Mouse (Mus musculus) adrenal gland (tissue): ENCODE measurements at regions not wholly inside any gene's neighbourhood (a gene's known extent, or its start where the extent isn't known, plus 50 kb on each side); places are given as distances from the start of the nearest gene placed in this dataset.

Experiments
- intact Hi-C: fragments of 180-260 bp; cut with DNase I; formaldehyde crosslinking; loops from one replicate; pipeline ENCODE4 v1.15.1; 2025

DNA sequence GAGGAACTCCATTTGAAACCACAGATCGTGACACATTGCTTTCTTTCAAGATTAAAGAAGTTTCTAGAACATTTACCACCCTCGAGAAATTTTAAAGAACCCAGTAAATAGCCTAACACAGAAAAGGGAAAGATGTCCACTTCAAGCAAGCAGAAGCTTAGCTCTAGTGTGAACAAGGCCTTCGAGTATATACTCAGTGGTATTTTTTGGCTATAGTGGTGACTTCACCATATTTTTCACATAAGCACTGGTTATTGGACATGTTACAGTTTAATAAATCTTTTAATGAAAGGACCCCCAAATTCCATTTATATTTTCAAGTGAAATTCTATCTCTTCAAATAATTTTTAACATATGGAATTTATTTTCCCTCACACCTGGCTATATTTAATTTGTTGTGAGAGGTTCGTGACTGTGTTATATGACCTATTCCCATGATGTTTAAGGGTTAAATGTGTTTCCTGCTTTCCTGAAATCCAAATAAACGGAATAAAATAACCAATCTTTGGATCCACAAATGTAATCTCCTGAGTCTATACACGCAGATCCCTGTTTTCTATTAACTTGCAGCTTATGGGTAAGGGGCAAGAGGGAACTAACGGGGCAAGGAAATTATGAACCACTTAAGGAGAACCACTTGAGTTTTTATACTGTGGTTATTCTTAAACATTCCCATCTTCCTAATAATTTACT, 60.6 kb upstream of the Tas2r134 start:
- intact Hi-C loops = no loop called here

DNA sequence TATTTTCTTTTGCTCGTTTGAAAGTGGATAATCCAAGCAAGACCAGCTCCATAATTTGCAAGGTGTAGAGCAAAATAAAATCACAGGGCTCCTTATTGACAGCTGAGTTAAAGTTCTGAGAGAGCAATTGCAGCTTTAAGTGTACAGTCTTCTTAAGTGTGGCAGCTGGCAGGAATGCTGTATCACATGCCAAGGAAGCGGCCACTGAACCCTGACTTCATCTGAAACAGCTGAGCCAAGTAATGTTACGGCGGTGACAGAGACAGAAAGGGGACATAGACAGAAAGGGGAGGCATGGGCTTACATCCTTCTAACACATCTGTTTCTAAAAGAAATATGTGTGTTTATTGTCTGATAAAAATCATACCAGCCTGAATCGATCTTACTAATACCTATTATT, 63.4 kb upstream of the Tas2r134 start:
- intact Hi-C loops = no loop called here

DNA sequence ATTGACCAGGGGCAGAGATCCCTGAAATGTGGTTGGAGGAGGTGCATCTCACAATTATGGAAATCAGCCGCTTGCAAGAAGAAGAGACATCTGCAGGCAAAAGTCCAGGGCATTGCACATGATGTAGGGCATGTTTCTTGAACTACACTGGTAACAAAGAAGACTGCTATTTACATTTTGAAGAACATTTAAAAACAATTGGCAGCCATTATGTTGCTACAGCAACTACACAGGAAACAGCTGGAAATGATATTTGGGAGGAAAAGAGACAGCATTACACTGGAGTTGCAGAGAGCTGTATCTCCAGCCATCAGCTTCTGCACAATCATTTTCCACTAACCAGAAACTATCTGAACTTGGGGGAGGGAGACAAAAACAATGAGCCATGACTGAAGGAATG, 64.1 kb upstream of the Tas2r134 start:
- intact Hi-C loops = no loop called here

DNA sequence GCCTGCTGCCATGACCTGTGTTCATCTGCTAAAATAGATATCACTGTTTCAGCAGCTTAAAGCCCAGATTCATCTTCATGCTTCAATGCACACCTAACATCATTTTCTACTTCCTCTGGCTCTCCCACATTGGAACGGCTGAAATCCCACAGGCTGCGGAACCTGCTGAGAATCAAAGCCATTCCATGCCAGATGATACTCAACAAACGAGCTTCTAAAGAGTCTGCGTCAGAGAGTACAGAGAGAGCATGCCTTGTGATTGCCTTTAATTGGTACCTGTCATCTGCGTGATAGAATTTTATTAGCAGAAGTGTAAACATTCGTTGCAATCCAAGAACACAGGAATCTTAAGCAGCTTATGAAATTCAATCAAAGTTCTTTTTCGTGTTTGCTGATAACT, 76.4 kb upstream of the Tas2r134 start:
- intact Hi-C loops = no loop called here

DNA sequence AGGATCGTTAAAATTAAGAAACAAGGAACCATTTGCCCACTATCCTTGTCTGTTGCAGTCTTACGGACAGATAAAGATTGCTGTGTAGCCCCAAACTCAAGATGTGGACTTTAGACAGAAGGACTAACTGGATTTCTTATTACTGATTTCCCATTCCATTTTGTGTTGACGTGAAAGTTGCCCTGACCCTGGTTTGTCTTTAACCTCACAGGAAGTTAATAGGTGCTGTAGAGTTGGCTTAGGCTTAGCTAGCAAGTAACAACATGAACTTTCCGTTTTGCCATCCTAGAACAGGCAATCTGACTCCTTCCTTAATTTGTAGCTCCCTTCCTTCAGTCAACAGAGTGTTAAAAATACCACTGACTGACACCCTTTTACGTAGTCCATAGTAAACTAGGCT, 78.2 kb upstream of the Tas2r134 start:
- intact Hi-C loops = no loop called here

DNA sequence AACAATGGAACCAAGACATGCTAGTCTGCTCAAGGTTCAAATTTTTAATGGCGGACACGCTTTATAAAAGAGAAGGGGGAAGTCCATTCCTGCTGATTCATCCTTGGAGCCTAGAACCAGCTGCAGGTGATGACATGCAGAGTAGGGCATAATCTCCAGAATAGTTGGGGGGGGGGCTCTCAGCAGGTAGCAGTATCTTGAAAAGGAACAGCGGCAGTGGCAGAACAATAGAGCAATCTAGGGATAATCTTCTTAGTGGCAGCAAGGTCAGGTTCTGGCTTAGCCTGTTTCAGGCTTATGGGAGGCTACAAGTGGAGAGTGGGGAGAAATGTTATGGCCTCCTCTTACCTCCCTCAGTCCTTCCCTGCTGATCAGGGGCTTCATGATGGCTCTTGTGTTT, 81.1 kb upstream of the Tas2r134 start:
- intact Hi-C loops = no loop called here

DNA sequence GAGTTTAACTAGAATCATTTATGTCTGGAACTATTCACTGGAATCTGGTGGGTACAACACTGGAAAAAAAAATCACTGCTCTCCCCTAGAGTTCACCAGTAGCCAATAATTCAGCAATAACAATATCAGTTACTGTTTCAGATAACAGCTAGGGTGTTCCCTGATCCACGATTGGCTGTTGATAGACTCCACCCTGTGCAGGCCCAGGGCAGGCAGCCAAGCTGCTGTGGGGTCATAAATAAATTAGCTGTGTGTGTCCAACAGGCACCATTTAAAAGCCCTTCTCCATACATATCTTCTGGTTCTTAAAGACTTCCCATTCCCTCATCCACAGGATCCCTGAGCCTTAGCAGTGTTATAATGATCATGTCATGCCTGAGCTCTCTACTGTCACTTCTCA, 83.4 kb upstream of the Tas2r134 start:
- intact Hi-C loops = no loop called here

DNA sequence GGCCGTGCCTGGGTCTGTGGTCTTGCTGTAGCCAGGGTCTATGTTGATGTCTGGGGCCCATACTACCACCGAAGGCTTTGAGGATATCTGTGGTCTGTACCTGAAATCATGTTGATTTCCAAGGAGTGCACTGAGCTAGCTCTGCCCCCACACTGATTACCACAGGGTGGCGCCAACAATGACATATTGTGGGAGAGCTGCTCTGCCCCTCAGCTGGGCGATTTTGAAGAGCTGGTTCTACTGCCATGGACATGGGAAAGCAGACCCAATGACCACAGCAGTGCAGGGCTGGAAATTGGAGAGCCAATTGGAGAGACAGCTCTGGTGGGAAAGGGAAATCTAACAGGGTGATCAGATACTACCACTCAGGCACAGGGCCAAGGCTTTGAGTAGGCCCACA, 85.0 kb upstream of the Tas2r134 start:
- intact Hi-C loops = no loop called here

DNA sequence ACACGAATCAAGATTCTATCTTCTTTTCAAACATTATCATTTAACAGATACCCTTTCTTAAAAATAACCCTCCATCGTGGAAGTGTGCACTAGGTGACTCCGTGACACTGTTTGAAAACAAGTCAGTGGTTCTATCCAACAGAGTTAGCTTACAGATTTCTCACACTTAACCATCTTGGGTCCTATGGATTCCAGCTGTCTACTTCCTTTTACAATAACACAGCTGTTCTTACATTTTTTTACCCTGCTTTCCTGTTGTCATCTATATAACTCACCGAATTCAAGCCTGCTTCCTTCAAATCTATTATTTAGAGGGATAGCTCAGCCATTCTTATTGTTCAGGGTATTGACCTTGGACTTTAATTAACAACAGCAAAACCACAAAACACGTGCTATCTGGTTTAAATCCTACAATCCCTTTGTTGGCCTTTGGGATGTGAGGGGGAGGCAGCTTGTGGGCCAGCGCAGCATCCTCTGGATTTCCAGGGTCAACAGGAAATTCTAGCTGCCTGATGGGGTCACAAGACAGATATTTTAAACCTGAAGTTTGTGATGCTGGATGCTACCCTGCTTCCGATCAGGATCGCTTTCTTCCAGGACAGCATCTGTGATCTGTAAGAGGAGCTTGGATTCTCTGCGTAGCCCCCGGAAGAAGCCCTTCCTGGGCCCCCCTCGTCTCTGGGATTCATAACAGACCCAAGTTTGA, 94.4 kb upstream of the Tas2r134 start:
- intact Hi-C loops = no loop called here

DNA sequence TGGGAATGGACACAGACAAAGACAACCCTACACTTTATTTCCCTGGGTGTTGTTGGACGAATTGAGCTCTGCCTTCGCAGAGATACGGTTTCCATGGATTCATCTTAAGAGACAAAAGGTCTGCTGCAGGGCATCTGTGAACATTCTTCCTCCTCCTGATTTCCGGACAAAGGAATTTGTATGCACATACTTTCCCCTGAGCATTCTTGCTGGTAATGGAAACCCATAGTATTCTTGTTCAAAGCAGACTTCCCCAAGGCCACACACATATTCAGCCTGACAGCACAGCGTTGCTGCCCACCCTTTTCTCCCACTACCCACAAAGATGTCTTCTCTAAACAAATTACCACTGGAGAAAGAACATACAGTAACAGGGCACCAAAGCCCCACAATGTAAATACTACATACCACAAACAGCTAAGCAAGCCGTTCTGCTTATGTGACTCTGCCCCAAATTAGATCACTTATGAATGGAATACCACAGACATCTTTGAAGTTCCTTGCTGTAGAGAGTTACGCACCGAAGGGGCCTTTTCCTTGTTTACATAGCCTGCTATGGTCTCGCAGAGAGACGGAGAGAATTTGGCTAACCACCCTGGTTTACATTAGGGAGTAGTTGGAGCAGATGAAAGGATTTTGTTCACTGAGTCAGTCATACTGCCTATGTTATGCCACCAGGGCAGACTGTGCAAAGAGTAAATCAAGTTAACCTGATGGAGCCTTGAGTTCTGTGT, 96.0 kb upstream of the Tas2r134 start:
- intact Hi-C loops = no loop called here

DNA sequence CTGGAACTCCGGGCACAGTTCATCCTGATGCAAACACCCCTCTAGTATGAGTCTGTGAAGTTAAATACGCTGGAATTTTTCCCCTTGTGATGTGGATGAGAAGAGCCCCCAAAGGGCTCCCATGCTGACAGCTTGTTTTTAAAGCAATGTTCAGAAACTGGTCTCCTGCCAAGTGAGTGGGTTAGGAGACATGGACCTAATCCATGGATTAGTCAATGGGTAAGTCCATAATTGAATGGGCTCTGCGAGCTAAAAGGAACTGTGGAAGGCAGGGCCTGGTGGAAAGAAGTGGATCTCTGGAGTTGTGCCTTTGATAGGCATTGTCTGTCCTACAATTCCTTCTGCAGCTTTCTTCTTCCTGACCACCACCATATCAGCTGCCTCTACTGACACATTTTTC, 104.5 kb upstream of the Tas2r134 start:
- intact Hi-C loops = no loop called here

DNA sequence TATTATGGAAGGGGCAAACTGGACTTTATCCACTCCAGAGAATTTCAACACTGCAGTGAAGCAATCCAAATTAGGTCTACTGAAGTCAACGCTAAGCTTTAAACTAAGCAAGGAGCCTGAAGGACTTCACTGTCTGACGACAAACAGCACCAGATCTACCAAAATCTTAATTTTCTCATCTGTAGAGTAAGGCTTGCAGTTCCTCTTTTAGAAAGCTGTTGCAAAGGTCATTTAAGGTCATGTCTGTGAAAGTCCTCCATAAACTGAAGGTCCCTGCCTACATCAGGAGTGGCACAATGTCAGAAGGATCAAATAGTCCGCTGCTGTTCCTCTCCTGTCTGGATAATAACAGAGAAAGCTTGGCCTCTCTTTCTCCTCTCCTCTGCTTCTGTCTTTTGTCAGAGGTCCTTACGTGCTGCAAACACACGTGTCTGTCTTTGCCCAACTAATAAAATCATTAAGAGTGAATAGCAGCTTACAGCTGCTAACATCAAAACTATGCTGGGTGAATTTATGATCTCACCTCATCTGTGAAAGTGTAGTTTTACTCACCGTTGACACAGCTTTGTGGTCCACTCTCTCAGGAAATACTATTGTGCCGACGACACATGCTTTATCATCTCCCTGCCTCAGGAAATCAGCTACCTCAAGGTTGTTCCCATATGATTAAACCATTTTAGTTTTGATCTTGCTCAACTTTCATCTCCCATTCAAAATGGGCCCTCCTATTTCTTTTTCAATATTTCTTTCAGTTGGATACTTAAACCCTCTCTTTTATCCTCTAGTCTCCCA, 117.9 kb upstream of the Tas2r134 start:
- intact Hi-C loops = no loop called here

DNA sequence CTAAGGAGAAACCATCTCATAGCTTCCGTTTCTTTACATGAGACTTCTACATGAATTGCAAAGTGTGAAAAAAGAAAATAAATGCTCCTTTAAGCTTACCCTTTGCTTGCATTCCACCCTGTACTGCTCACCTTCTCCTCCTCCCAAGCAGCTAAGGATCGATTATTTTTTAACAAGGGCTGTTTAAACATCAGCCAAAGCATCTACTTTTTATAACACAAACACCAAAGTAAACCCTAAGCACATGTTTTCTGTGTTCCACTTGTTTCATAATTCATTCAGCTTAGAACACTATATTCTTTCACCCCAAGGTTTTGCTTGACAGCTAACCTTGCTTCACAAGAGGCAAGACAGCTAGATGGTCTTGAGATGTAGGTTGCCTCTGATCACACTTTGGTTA, 129.4 kb upstream of the Tas2r134 start:
- intact Hi-C loops = no loop called here

DNA sequence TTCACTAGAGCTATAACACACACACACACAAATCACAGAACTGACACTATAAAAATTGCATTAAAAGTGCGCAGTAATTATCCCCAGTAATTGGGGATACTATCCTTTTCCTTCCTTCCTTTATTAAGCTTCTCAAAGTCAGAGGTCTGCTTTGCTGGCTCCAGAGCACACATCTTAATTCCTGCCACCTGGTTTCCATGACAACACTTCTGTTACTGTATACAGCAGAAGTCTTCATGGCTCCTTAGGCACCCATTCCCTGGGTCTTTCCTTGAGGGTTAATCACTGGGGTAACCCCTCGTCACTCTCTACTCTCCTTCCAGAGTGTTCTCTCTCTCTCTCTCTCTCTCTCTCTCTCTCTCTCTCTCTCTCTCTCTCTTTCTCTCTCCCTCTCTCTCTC, 153.6 kb upstream of the Tas2r134 start:
- intact Hi-C loops = no loop called here

DNA sequence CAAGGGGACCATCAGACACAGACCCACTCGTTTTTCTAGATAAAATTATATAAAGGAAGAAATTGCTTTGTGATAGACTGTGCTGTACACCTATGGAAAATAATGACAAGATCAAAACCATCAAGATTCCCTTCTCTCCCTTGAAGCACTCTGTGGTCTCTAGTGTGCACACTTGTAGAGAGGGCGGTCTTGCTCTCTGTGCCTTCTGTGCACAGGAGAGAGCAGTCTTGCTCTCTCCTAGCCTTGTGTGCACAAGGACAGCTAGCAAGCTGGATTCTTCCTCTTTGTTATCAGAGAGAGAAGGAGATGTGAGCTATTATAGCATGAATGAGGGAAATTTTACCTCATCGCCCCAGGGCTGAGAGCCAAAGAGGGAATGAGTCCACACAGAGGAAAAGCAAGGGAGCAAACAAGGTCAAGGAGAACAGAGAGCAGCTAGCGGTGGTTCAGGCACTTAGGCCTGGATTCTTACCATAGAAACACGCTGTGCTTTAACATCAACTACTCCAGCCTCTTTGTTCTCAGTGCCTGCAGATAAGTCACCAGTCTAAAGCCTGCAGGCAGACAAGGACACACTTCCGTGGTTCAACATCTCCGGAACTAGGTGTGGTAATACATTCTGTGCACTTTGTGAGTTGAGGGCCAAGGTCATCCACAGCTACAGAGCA, 160.2 kb upstream of the Tas2r134 start:
- intact Hi-C loops = no loop called here

DNA sequence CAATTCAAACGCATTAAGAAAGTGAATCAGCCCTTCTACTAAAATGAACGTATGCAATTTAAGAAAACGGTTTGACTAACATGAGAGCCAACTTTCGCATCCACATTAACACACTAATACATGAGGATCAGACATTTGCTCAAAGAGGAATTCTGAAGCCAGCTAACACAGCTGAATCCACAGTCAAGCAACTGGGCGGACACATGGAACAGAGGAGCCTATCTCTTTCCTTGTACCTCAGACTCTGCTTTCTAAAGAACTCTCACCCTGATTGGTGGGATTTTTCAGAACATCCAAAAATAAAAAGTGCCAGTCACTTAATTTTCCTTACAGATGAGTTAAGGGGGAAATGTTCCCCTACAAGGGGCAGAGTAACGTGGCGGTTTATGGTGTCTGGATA, 161.3 kb upstream of the Tas2r134 start:
- intact Hi-C loops = no loop called here

DNA sequence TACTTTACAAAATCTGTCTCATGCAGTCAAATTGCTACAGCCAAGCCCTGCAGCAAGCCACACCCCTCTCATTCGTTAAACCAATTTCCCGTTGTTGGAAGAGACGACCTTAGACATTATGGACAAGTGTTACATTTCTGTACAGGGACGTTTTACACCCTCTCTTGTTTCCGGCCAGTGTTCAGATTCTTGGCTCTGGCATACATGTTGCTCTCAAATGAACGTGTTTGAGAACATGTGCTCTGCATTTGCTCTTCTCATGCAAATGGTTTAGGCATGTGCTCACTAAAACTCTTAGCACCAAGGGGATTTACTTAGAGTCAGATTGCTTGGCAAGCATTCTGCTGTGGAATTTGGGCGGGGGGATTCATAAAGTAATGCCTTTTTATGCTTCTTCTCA, 161.7 kb upstream of the Tas2r134 start:
- intact Hi-C loops = no loop called here

DNA sequence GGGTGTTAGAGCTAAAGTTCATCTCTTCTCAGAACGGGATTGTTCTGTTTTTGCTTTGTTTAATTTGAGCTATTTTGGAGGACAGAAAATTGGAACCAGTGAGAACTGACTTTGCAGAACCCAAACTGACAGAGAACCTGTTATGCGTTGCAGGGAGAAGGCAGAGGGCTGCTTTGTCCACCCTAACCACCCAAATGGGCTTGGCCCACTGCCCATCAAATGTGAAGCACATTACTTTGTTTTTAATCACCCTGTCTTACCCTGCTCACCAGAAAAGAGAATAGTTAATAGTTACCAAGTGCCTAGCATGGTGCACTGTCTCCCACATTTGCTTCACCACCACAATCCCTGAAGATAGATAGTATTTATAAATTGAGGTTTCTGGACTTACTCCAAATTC, 163.0 kb upstream of the Tas2r134 start:
- intact Hi-C loops = no loop called here

DNA sequence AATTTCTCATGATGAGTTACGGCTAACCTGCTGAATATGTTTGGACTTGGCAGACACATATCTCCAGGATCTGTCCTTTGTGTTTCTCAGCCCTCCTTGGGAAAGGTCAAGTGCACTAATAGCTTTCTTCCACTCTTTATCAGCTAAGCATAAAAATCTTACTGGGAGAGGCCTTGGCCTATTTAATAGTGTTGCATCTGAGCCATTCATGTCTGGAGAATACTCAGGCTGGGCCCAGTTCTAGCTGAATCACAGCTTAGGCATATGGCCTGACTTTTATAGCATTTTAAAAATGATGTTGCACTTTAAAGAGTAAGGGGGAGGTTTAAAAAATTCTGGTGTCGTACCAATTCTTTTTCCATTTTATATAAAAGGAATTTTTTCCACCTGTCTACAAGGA, 166.4 kb upstream of the Tas2r134 start:
- intact Hi-C loops = no loop called here

DNA sequence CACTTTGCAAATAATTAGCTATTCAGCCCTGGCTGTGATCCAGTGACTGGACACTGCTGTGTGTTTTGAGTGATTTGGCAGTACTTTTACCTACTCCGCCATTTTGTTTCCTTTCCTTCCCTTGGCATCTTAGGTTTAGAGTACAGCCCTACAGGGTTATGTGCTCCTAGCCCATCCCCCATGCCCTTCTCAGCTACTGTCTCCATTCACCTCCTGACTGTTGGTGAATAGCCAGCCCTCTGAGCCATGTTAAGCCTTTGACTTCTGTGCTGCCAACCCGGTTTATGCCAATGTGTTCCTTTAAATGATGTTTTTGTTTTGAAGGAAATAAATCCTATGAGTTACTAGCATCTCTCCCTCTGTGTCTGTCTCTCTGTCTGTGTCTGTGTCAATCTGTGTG, 167.8 kb upstream of the Tas2r134 start:
- intact Hi-C loops = no loop called here

DNA sequence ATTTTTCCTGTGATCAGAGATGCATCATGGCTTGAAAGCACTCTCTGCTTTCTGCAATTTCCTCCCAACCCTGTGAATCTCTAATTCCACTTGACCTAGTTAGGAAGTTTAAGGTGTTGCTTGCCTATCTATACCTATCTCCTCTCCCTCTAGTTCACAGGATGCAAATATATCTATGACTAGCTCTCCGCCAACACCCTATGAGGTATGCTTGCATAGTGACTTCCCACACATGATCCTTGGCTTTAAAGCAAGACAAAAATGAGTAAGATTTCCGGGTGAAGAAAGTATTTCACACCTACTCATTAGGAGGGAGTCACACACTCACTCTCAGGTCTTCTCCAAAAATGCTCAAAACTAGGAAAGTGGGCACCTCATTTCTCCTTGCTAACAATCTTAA, 169.6 kb upstream of the Tas2r134 start:
- intact Hi-C loops = no loop called here
